Mouse (Mus musculus) cortical plate, adult 2 months (tissue): ENCODE data around the gene Ubqln4.

Source experiments
- CTCF ChIP-seq: fragments of 200-500 bp; IDR thresholded peaks from 2 replicates; pipeline ENCODE4 v1.5.1; 2011; ENCODE audit warnings: mild to moderate bottlenecking, control low read depth, low read length; ENCODE audit not compliant: insufficient read depth; ENCODE audit errors: extremely low read depth
- POLR2A ChIP-seq: fragments of 200-500 bp; IDR thresholded peaks from 2 replicates; pipeline ENCODE4 v1.6.1; 2011; ENCODE audit warnings: mild to moderate bottlenecking, low read length, control low read depth; ENCODE audit not compliant: insufficient read depth; ENCODE audit errors: extremely low read depth

DNA sequence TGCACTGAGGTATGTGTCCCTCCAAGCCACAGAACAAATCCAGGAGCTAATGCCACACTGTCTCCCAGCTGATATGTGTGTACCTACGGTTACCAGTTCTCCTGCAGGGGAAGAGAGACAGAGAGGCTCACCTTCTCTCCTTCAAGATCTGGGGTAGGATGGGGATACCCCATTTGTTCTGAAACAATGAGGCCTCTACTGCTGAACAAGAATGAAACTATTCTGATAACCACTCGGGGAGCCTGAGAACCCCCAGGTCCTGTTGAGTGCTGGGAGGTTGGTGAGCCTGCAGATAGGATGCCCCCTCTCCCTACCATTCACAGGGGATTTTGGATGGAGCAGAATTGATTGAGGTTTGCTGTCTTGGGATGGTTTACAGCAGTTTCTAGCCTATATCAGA, 33.5 kb upstream of the Ubqln4 start:
- TF ChIP-seq CTCF = no peak
- no peak for TF ChIP-seq POLR2A
